Mouse (Mus musculus) heart, embryonic 14.5 days (tissue): Measurements from ENCODE around the gene Plpp2. TPM values are rescaled to one million over a fixed set of nuclear protein-coding genes. Genes with fewer than 3 reads are reported as not detected.

Experiments used
- ATAC-seq: fragments of 200-750 bp; cut with Nextera tagmentation; 2 replicates; pipeline ENCODE4 v1.8.0; 2017; ENCODE audit warnings: low read depth, moderate TSS enrichment; ENCODE audit not compliant: insufficient number of reproducible peaks, insufficient read depth, low FRiP score
- H3K27ac ChIP-seq, 2 experiments: fragments of 200-500 bp in 1 of 2; fragments of 300-500 bp in 1 of 2; sonication (generic) in 1 of 2; replicated peaks in 1 of 2; 2 replicates each; pipeline ENCODE4 v1.5.1; 2012 to 2014; ENCODE audit warnings: low read depth in 2 of 2, low read length in 2 of 2, control low read depth in 1 of 2, mild to moderate bottlenecking in 1 of 2, mixed read lengths in 1 of 2; ENCODE audit not compliant: control insufficient read depth in 1 of 2, insufficient read depth in 1 of 2
- H3K27me3 ChIP-seq: fragments of 300-500 bp; sonication (generic); 2 replicates; pipeline ENCODE4 v1.6.1; 2014; ENCODE audit warnings: mild to moderate bottlenecking, low read length, control low read depth; ENCODE audit not compliant: control insufficient read depth, insufficient read depth
- H3K36me3 ChIP-seq: fragments of 300-500 bp; sonication (generic); 2 replicates; pipeline ENCODE4 v1.6.1; 2014; ENCODE audit warnings: mild to moderate bottlenecking, control low read depth, low read length, mixed read lengths; ENCODE audit not compliant: control insufficient read depth, insufficient read depth
- H3K4me1 ChIP-seq, 2 experiments: fragments of 200-500 bp in 1 of 2; fragments of 300-500 bp in 1 of 2; sonication (generic) in 1 of 2; 2 replicates each; pipeline ENCODE4 v1.6.1; 2012 to 2014; ENCODE audit warnings: low read length in 2 of 2, control low read depth in 1 of 2, mixed read lengths in 1 of 2; ENCODE audit not compliant: control insufficient read depth in 2 of 2, insufficient read depth in 2 of 2
- H3K4me2 ChIP-seq: fragments of 300-500 bp; sonication (generic); 2 replicates; pipeline ENCODE4 v1.6.1; 2014; ENCODE audit warnings: mild to moderate bottlenecking, low read length
- H3K4me3 ChIP-seq, 2 experiments: fragments of 200-500 bp in 1 of 2; fragments of 300-500 bp in 1 of 2; sonication (generic) in 1 of 2; 2 replicates each; pipeline ENCODE4 v1.5.1; 2012 to 2014; ENCODE audit warnings: low read length in 2 of 2, mild to moderate bottlenecking in 2 of 2, control low read depth in 1 of 2, low read depth in 1 of 2, moderate library complexity in 1 of 2; ENCODE audit not compliant: control insufficient read depth in 1 of 2, insufficient read depth in 1 of 2
- H3K9ac ChIP-seq: fragments of 300-500 bp; sonication (generic); 2 replicates; pipeline ENCODE4 v1.6.1; 2014; ENCODE audit warnings: mild to moderate bottlenecking, low read length
- H3K9me3 ChIP-seq: fragments of 300-500 bp; sonication (generic); 2 replicates; pipeline ENCODE4 v1.6.1; 2016; ENCODE audit warnings: low read length, control low read depth; ENCODE audit not compliant: control insufficient read depth
- WGBS: fragments of 180-500 bp; shearing (Covaris S2); extraction: QIAGEN DNeasy Blood & Tissue Kit; methylation state at CpG from one replicate; pipeline ENCODE4 v1.1.7; 2014; 5-methylcytosine and 5-hydroxymethylcytosine counted together
- polyA plus RNA-seq: library from polyadenylated mRNA; unstranded; fragments of >200 nt; fragmentation: Nextera tagmentation; extraction: Ambion mirVana; gene quantifications from 2 replicates; pipeline ENCODE4 v1.2.1, GENCODE M21; 2014

Plpp2 gene
- polyA plus RNA-seq, 1 experiment from 2014 or later: 10.3 TPM

GRCm38 (mm10) chr10:79550366-79550765 lies 16.8 kb upstream of the Plpp2 start:
- Histone ChIP-seq H3K27me3 (no peaks in the 10 kb centered on the region), H3K9me3 (no peaks in the 10 kb centered on the region), H3K36me3 (peaks cover 46% of the 10 kb centered on the region), H3K27ac (no peak overlapping the region), H3K9ac (no peak overlapping the region), H3K4me1 (peaks cover 9 to 13% of the 10 kb centered on the region in 2 experiments; a peak in 3 of 4 replicates), H3K4me3 (no peak overlapping the region), H3K4me2 (no peak overlapping the region)
- ATAC-seq: no peak
- 68% methylated on average over 9 of the region's 9 CpGs for WGBS

- peaks cover 9 to 10% of the 10 kb centered on the region in 2 experiments; a peak in 3 of 4 replicates for H3K4me1 ChIP-seq
- no peaks in the 10 kb centered on the region for H3K9me3 ChIP-seq
- H3K27ac ChIP-seq: no peak overlapping the region
- no peak overlapping the region for H3K4me3 ChIP-seq
- WGBS: 81% methylated on average over 18 of the region's 18 CpGs
- no peak overlapping the region for H3K9ac ChIP-seq
- no peak overlapping the region for H3K4me2 ChIP-seq
- peaks cover 58% of the 10 kb centered on the region for H3K36me3 ChIP-seq
- no peak for ATAC-seq
- H3K27me3 ChIP-seq: no peaks in the 10 kb centered on the region
These were observed 15.6 kb upstream of the Plpp2 start for GRCm38 (mm10) chr10:79548971-79549723.

GRCm38 (mm10) chr10:79548546-79548945 lies 14.9 kb upstream of the Plpp2 start:
- H3K27ac ChIP-seq: no peak overlapping the region
- WGBS: 89% methylated on average over 5 of the region's 5 CpGs
- peaks cover 3 to 7% of the 10 kb centered on the region in 2 experiments; a peak in 3 of 4 replicates for H3K4me1 ChIP-seq
- peaks cover 64% of the 10 kb centered on the region for H3K36me3 ChIP-seq
- no peak for ATAC-seq
- H3K9ac ChIP-seq: no peak overlapping the region
- H3K27me3 ChIP-seq: no peaks in the 10 kb centered on the region
- no peak overlapping the region for H3K4me3 ChIP-seq
- H3K4me2 ChIP-seq: no peak overlapping the region
- no peaks in the 10 kb centered on the region for H3K9me3 ChIP-seq

- H3K4me1 ChIP-seq: peaks cover 2 to 4% of the 10 kb centered on the region in 2 experiments; a peak in 1 of 4 replicates
- H3K9me3 ChIP-seq: no peaks in the 10 kb centered on the region
- 75% methylated on average over 5 of the region's 5 CpGs for WGBS
- H3K9ac ChIP-seq: no peak overlapping the region
- H3K27ac ChIP-seq: no peak overlapping the region
- peaks cover 78% of the 10 kb centered on the region for H3K36me3 ChIP-seq
- H3K4me3 ChIP-seq: no peak overlapping the region
- H3K27me3 ChIP-seq: no peaks in the 10 kb centered on the region
- no peak overlapping the region for H3K4me2 ChIP-seq
- no peak for ATAC-seq
These were observed 13.6 kb upstream of the Plpp2 start for GRCm38 (mm10) chr10:79547148-79547675.

GRCm38 (mm10) chr10:79546483-79546882 lies 12.9 kb upstream of the Plpp2 start:
- 92% methylated on average over 11 of the region's 11 CpGs for WGBS
- Histone ChIP-seq H3K4me2 (no peak overlapping the region), H3K36me3 (peaks cover 85% of the 10 kb centered on the region), H3K4me3 (no peak overlapping the region), H3K9me3 (no peaks in the 10 kb centered on the region), H3K4me1 (peaks cover 2 to 4% of the 10 kb centered on the region in 2 experiments; a peak in 1 of 4 replicates), H3K9ac (no peak overlapping the region), H3K27me3 (no peaks in the 10 kb centered on the region), H3K27ac (no peak overlapping the region)
- no peak for ATAC-seq

GRCm38 (mm10) chr10:79545891-79546290 lies 12.3 kb upstream of the Plpp2 start:
- 87% methylated on average over 12 of the region's 12 CpGs for WGBS
- H3K27me3 ChIP-seq: no peaks in the 10 kb centered on the region
- H3K36me3 ChIP-seq: peaks cover 91% of the 10 kb centered on the region
- H3K9me3 ChIP-seq: no peaks in the 10 kb centered on the region
- H3K27ac ChIP-seq: no peak overlapping the region
- H3K4me1 ChIP-seq: peaks cover 2 to 4% of the 10 kb centered on the region in 2 experiments; a peak in 1 of 4 replicates
- ATAC-seq: no peak
- no peak overlapping the region for H3K9ac ChIP-seq
- H3K4me2 ChIP-seq: no peak overlapping the region
- H3K4me3 ChIP-seq: no peak overlapping the region

- Histone ChIP-seq H3K9me3 (no peaks in the 10 kb centered on the region), H3K27ac (no peak overlapping the region), H3K4me1 (peaks cover 2 to 4% of the 10 kb centered on the region in 2 experiments; a peak in 1 of 4 replicates), H3K36me3 (peaks cover 100% of the 10 kb centered on the region), H3K9ac (no peak overlapping the region), H3K4me2 (no peak overlapping the region), H3K4me3 (no peak overlapping the region), H3K27me3 (no peaks in the 10 kb centered on the region)
- ATAC-seq: no peak
- WGBS: 95% methylated on average over 5 of the region's 5 CpGs
These were observed 11.0 kb upstream of the Plpp2 start for GRCm38 (mm10) chr10:79544631-79545030.
